Mouse (Mus musculus) heart, embryonic 12.5 days (tissue): ENCODE results near the gene Zbtb41. TPM values are rescaled to one million over a fixed set of nuclear protein-coding genes. Genes with fewer than 3 reads are reported as not detected.
"Not testable (repeated sequence)": the region's sequence is repeated elsewhere in the genome, so short reads cannot be mapped to it uniquely, and the experiment has no call there.

Experiments used
- ATAC-seq: fragments of 200-750 bp; cut with Nextera tagmentation; 2 replicates; pipeline ENCODE4 v1.8.0; 2017; ENCODE audit warnings: moderate TSS enrichment, moderate library complexity; ENCODE audit not compliant: insufficient number of reproducible peaks, low FRiP score
- H3K27ac ChIP-seq: fragments of 300-500 bp; sonication (generic); 2 replicates; pipeline ENCODE4 v1.5.1; 2016; ENCODE audit warnings: mild to moderate bottlenecking, moderate library complexity; ENCODE audit not compliant: poor library complexity, severe bottlenecking
- H3K27me3 ChIP-seq: fragments of 300-500 bp; sonication (generic); replicated peaks from 2 replicates; pipeline ENCODE4 v1.6.1; 2016; ENCODE audit warnings: mild to moderate bottlenecking, moderate library complexity
- H3K36me3 ChIP-seq: fragments of 300-500 bp; sonication (generic); 2 replicates; pipeline ENCODE4 v1.6.1; 2016; ENCODE audit warnings: mild to moderate bottlenecking, moderate library complexity
- H3K4me1 ChIP-seq: fragments of 300-500 bp; sonication (generic); replicated peaks from 2 replicates; pipeline ENCODE4 v1.6.1; 2016; ENCODE audit warnings: mild to moderate bottlenecking
- H3K4me2 ChIP-seq: fragments of 300-500 bp; sonication (generic); 2 replicates; pipeline ENCODE4 v1.6.1; 2016; ENCODE audit warnings: mild to moderate bottlenecking, moderate library complexity
- H3K4me3 ChIP-seq: fragments of 300-500 bp; sonication (generic); 2 replicates; pipeline ENCODE4 v1.5.1; 2016; ENCODE audit warnings: mild to moderate bottlenecking
- H3K9ac ChIP-seq: fragments of 300-500 bp; sonication (generic); 2 replicates; pipeline ENCODE4 v1.6.1; 2016; ENCODE audit warnings: mild to moderate bottlenecking, moderate library complexity
- H3K9me3 ChIP-seq: fragments of 300-500 bp; sonication (generic); replicated peaks from 2 replicates; pipeline ENCODE4 v1.6.1; 2016; ENCODE audit warnings: mild to moderate bottlenecking, moderate library complexity
- WGBS: fragments of 180-500 bp; shearing (Covaris S2); methylation state at CpG from one replicate; pipeline ENCODE4 v1.1.7; 2016; 5-methylcytosine and 5-hydroxymethylcytosine counted together
- polyA plus RNA-seq: library from polyadenylated mRNA; unstranded; fragments of >200 nt; fragmentation: Nextera tagmentation; extraction: Ambion mirVana; gene quantifications from 2 replicates; pipeline ENCODE4 v1.2.1, GENCODE M21; 2016

The Zbtb41 gene
- polyA plus RNA-seq, 1 experiment from 2014 or later = 12.5 TPM

DNA sequence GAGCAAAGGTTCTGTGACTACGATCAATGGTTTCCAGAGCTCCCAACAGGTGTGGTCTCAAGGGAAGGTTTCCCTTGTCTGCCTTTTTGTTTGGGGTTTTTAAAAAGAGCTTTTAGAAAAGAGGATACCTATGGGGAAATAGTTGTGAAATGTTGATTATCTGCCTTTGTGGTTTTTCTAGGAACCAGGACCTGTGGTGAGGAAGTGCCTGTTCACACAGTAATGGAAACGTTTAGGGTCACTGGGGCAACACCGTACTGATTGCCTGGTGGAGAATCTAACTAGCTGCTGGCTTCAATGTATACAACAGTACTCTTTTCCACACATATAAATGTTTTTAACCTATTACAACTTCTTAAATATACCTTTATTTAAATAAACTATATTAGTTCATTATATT is 8.6 kb upstream of the Zbtb41 start:
- Histone ChIP-seq H3K9me3 (peaks cover 8% of the 10 kb centered on the region), H3K27me3 (no peaks in the 10 kb centered on the region), H3K4me2 (no peak overlapping the region), H3K9ac (no peak overlapping the region), H3K36me3 (no peaks in the 10 kb centered on the region), H3K4me3 (no peak overlapping the region), H3K27ac (no peak overlapping the region), H3K4me1 (no peaks in the 10 kb centered on the region)
- 80% methylated on average over 3 of the region's 3 CpGs for WGBS
- no peak for ATAC-seq

DNA sequence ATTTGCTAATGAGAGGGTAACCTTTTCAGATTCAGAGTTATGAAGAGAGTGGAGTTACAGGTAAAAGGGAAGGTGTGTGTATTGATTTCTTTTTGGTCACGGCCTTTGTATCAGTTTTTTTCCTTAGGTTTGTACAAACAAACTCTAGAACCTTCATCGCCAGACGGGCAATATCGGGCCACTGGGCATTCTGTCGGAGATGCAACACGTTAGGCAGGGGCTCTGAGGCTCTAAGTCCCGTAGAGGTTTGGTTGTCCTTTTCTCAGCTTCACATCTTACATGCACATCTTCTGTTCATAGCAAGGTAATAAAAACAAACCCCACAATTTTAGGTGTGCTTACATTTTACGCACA is 590 bp upstream of the Zbtb41 start:
- Histone ChIP-seq H3K9ac (peak overlapping the region; percentile 96), H3K27ac (peak overlapping the region; percentile 95), H3K9me3 (no peaks in the 10 kb centered on the region), H3K4me2 (peak overlapping the region; percentile 80), H3K27me3 (no peaks in the 10 kb centered on the region), H3K4me3 (peak overlapping the region; percentile 96), H3K36me3 (no peaks in the 10 kb centered on the region), H3K4me1 (peaks cover 23% of the 10 kb centered on the region)
- no peak for ATAC-seq
- WGBS = 3% methylated on average over 8 of the region's 8 CpGs

DNA sequence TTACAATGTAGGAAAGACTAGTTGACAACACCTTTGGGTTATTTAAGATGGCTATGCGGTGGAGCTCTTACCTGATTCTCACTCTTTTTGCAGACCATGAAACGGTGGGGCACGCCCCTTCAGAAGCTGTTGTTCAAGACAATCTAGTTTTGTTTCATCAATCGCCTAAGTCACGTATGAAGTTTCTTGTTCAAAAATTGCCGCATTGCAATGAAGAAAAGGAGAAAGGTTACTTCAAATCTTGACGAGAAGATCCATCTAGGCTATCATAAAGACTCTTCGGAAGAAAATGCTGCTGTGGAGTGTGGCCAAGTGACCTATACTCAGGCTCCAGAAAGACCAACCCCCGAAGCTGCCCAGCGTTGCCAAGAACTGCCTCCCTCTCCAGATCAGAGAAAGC is 853 bp downstream of the Zbtb41 start:
- Histone ChIP-seq H3K27me3 (no peaks in the 10 kb centered on the region), H3K4me1 (peaks cover 27% of the 10 kb centered on the region), H3K4me3 (peak overlapping the region; percentile 96), H3K27ac (peak overlapping the region; percentile 95; the same call in 1 of the 2 replicates), H3K36me3 (peaks cover 4% of the 10 kb centered on the region; the same call in 1 of the 2 replicates), H3K9me3 (no peaks in the 10 kb centered on the region), H3K4me2 (peak overlapping the region; percentile 80), H3K9ac (peak overlapping the region; percentile 96)
- WGBS = 20% methylated on average over 10 of the region's 10 CpGs
- no peak for ATAC-seq

DNA sequence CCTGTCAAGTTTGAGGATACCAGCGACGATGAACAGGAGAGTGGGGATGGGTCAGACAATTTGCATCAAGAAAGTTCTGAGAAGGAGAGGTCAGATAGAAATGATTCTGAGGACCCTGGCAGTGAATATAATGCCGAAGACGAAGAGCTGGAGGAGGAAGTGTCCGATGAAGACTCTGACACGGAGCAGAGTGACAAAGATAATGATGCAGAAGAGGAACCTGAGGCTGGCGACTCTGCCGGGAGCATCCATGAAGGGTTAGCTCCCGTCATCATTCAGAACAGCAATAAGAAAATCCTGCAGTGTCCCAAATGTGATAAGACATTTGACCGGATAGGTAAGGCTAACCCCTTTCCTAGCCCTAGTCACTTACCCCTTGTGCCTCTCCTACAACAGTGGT is 1.8 kb downstream of the Zbtb41 start:
- peaks cover 27% of the 10 kb centered on the region for H3K4me1 ChIP-seq
- no peaks in the 10 kb centered on the region for H3K27me3 ChIP-seq
- peak overlapping the region; percentile 96 for H3K4me3 ChIP-seq
- peak overlapping the region; percentile 65 for H3K9ac ChIP-seq
- H3K36me3 ChIP-seq = peaks cover 5% of the 10 kb centered on the region
- 33% methylated on average over 10 of the region's 10 CpGs for WGBS
- no peak for ATAC-seq
- H3K9me3 ChIP-seq = no peaks in the 10 kb centered on the region
- H3K4me2 ChIP-seq = peak overlapping the region; percentile 80
- no peak overlapping the region for H3K27ac ChIP-seq

DNA sequence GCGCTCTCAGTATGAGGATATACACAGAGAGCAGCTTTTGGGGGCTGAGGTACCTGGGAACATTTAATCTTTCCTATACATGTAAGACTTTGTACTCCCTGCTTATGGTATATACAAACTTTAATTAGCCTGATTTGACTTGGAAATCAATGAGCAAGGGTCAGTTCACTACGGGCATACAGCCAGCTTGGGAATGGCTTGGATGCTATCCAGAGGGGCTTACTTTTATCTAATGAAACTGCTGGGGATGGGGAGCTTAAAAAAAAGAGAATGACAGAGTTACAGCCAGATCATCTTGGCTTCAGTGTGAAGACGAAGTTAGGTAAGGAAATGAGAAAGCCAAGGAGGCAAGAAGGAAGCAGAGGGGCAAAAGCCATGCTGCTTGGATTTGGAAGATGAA is 2.9 kb downstream of the Zbtb41 start:
- Histone ChIP-seq H3K4me2 (peak overlapping the region; percentile 79), H3K27me3 (no peaks in the 10 kb centered on the region), H3K36me3 (peaks cover 14% of the 10 kb centered on the region), H3K9me3 (no peaks in the 10 kb centered on the region), H3K4me1 (peaks cover 27% of the 10 kb centered on the region), H3K4me3 (peak overlapping the region; percentile 40), H3K27ac (no peak overlapping the region), H3K9ac (peak overlapping the region; percentile 65)
- 33% methylated on average over 3 of the region's 3 CpGs for WGBS
- ATAC-seq = no peak

DNA sequence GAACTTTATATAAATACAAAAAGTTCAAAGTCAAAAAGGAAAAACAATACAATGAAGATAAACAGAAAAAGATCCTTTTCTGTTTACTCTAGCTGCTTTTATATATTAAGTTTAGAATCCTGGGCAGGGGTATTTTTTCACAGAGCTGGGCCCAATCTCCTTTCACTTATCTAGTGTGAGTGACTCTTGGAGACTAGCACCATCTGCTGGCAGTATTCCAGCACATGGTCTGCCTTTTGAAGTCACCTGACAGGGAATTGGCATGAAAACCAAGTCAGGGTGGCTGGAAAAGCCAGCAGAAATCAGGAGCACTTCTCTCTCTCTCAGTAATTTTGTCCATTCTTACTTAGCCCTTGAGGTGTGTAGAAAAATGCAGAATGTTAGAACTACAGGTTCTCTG is 16.3 kb downstream of the Zbtb41 start:
- H3K4me2 ChIP-seq = no peak overlapping the region
- H3K9me3 ChIP-seq = no peaks in the 10 kb centered on the region
- H3K4me3 ChIP-seq = no peak overlapping the region
- peaks cover 31% of the 10 kb centered on the region for H3K36me3 ChIP-seq
- ATAC-seq = no peak; the same call in 1 of the 2 replicates
- H3K9ac ChIP-seq = no peak overlapping the region
- no peaks in the 10 kb centered on the region for H3K27me3 ChIP-seq
- 0 out of 2 replicates have a peak, but pooled peaks cover 2% of the 10 kb centered on the region for H3K4me1 ChIP-seq
- H3K27ac ChIP-seq = no peak overlapping the region

DNA sequence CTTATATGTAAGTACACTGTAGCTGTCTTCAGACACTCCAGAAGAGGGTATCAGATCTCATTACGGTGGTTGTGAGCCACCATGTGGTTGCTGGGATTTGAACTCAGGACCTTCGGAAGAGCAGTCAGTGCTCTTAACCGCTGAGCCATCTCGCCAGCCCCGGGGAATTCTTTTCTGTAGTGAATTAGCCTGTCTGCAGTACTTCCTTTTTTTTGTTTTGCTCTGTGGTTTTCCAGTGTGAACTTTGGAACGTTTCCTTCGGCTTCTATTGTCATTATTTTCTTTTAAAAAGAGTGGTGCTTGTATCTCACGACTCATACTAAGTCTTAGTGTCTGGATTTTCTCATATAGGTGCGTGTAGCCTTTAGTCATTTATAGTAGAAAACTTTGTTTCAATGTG is 21.0 kb downstream of the Zbtb41 start:
- H3K27ac ChIP-seq = not testable (repeated sequence)
- 79% methylated on average over 9 of the region's 9 CpGs for WGBS

DNA sequence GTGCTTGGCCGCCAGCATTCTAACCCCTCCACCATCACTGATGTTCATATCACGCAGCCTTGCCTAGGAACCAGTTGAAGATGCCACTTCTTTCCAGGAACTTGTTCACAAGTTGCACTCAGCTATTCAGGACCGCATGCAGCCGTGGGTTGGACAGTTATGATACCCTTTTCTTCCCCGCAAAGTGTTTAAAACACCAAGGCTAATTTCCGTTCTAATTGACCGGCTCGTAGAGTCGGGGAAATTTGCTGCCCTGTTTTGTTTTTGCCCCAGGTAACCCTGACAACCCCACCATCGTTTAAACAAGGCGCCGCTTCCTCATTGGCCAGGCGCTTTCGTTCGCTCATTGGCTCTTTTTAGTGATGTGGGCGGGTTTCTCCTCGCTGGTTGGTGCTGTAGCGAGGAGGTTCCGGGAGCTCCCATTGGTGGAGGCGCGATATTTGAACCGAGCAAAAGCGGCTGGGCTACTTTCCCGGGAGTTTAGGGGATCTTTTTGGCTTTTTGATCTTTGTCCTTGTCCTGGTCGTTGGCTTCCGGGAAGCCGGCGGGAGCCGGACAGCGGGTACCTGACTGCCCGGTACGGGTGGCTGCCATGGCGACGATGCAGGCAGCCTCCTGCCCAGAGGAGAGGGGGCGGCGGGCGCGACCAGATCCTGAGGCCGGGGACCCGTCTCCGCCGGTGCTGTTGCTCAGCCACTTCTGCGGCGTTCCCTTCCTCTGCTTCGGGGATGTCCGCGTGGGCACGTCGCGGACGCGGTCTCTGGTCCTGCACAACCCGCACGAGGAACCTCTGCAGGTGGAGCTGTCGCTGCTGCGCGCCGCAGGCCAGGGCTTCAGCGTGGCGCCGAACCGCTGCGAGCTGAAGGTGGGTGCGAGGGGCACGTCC is 32.5 kb downstream of the Zbtb41 start, which contains the start of gene Aspm:
Aspm (plus strand) TSS at position 433 of the 886 bp plus-strand sequence.
- peaks cover 15% of the 10 kb centered on the region for H3K36me3 ChIP-seq
- peak within 1 kb of the TSS; percentile 80 for H3K9ac ChIP-seq
- ATAC-seq = peak; percentile 98
- peak within 1 kb of the TSS; percentile 90 for H3K4me3 ChIP-seq
- under 1% methylated on average over 65 of the region's 65 CpGs for WGBS
- H3K27ac ChIP-seq = peak within 1 kb of the TSS; percentile 79
- H3K27me3 ChIP-seq = no peaks in the 10 kb centered on the region
- H3K4me2 ChIP-seq = peak within 1 kb of the TSS; percentile 76
- no peaks in the 10 kb centered on the region for H3K9me3 ChIP-seq
- H3K4me1 ChIP-seq = peaks cover 9% of the 10 kb centered on the region

More for the DNA sequence above, 21.0 kb downstream of the Zbtb41 start:
- not testable (repeated sequence) for H3K9me3 ChIP-seq, H3K27me3 ChIP-seq, H3K4me3 ChIP-seq, H3K9ac ChIP-seq, ATAC-seq, H3K4me1 ChIP-seq, H3K4me2 ChIP-seq
- peaks cover 23% of the 10 kb centered on the region for H3K36me3 ChIP-seq

DNA sequence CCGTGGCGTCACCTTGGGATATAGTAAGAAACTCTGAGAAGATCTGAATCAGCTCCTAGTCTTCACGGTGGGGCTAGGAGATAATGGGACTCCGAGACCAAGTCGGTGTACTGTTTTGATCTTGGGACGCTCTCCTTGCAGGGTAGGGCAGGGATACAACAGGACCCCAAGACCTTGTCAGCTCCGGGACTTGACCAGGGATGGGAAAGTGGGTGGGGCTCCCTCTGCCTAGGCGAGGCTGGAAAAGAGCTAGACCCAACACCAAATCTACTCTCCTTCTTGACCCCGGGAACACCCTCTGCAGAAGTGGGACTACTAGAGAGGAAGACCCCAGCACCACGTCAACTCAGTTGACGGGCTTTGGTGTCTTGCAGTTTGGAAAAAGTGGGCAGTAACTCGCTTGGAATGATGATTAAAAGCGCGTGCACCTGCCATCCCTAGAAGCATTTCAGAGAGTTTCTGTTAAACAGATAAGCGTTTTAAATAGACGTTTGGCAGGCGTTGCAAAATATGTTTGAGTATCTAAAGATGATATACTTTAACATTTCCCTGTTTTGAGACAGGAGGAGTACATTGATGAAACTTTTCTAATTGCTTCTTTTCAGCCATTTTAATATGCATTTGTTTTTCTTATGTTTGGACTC is 33.3 kb downstream of the Zbtb41 start:
- Histone ChIP-seq H3K4me3 (peak overlapping the region; percentile 90), H3K36me3 (peaks cover 15% of the 10 kb centered on the region), H3K27ac (peak overlapping the region; percentile 79), H3K4me1 (peaks cover 9% of the 10 kb centered on the region), H3K27me3 (no peaks in the 10 kb centered on the region), H3K4me2 (peak overlapping the region; percentile 76), H3K9ac (peak overlapping the region; percentile 80), H3K9me3 (no peaks in the 10 kb centered on the region)
- 2% methylated on average over 17 of the region's 17 CpGs for WGBS
- peak; percentile 57 for ATAC-seq

DNA sequence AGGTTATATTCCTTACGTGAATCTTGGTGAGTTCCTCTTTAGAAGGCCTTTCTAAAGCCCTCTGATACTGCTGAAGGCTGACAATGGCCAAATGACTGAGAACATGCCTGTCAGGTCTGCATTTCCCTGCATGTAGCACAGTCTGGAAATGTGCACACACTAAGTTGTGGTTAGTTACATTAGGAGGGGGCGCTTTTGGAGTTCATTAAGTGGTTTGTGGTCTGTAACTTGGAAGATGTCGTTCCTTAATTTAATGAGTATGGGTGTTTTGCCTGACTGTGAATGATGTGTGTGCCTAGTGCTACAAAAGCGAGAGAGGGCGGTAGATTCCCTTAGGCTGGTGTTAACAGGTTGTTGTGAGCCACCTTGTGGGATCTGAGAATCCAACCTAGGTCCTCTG is 38.7 kb downstream of the Zbtb41 start:
- ATAC-seq = no peak
- H3K36me3 ChIP-seq = peaks cover 56% of the 10 kb centered on the region
- no peaks in the 10 kb centered on the region for H3K9me3 ChIP-seq
- no peak overlapping the region for H3K4me2 ChIP-seq
- no peak overlapping the region for H3K27ac ChIP-seq
- no peak overlapping the region for H3K4me3 ChIP-seq
- no peak overlapping the region for H3K9ac ChIP-seq
- H3K4me1 ChIP-seq = peaks cover 11% of the 10 kb centered on the region
- WGBS = 86% methylated on average over 5 of the region's 5 CpGs
- H3K27me3 ChIP-seq = no peaks in the 10 kb centered on the region

DNA sequence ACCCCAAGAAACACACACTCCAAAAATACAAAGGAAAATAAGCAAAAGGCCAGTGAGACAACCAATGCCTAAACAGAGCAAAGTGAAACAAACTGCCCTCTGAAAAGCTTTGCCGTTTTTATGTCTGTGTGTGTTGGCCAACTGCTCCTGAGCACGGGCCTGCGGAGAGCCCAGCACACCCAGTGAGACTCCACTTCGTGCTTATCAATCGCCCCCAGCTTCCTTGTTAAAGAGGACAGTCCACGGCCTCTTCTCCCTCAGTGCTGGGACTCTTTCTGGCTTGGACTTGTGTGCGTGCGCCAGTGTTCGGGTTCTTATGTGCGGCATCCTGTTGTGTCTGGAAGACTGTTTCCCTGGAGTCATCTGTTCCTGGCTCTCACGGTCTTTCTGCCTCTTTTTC is 43.8 kb downstream of the Zbtb41 start:
- Histone ChIP-seq H3K9me3 (no peaks in the 10 kb centered on the region), H3K36me3 (peaks cover 68% of the 10 kb centered on the region), H3K4me3 (no peak overlapping the region), H3K27ac (no peak overlapping the region), H3K4me2 (no peak overlapping the region), H3K27me3 (no peaks in the 10 kb centered on the region), H3K9ac (no peak overlapping the region), H3K4me1 (no peaks in the 10 kb centered on the region)
- ATAC-seq = 0 out of 2 replicates have a peak, but pooled peaks have one; percentile 36
- 79% methylated on average over 11 of the region's 11 CpGs for WGBS
